Mouse (Mus musculus): ENCODE results near the gene Commd7.
A peak's percentile ranks its signal among the peaks of the same experiment; 100 is the strongest.
"Not testable (repeated sequence)": the region's sequence is repeated elsewhere in the genome, so short reads cannot be mapped to it uniquely, and the experiment has no call there.

Commd7 gene

DNA sequence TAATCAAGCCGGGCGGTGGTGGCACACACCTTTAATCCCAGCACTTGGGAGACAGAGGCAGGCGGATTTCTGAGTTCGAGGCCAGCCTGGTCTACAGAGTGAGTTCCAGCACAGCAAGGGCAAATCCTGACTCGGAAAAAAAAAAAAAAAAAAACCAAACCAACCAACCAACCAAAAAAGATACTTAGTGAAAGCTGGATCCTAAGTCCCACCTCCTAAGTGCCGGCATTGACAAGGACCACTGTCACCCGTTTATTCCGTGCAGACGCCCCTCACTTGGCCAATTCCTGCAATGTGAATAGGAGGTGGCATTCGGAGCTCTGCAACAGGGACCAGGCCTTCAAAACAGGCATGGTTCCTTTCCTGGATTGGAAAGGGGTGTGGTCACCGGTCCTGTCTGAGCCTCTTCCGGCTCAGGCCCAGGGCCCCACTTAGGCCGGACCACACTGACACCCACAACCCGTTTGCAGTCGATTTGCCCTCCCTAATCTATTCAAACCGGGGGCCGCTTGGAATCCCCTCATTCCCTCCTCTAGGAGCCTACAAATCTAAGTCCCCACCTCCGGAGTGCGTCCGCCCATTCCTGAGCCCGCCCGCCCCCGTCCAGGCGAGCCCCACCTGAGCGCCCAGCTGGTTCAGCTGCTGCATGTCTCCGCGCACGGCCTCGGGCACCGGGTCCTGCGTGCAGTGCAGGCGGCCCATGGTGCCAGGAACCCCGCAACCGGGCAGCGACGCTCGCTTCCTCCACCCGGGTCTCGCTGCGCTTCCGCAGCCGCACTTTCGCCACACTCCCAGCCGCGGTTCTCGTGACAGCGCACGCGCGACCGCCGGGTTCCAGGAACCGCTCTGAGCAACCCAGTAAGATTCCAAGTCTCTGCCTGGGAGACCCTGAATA is at the start of gene Commd7:
Gene Commd7 (minus strand): TSS at position 806 of the 895 bp plus-strand sequence.
- no peak for DNase-seq (ENCODE audit: extremely low spot score, low read depth, low spot score)

DNA sequence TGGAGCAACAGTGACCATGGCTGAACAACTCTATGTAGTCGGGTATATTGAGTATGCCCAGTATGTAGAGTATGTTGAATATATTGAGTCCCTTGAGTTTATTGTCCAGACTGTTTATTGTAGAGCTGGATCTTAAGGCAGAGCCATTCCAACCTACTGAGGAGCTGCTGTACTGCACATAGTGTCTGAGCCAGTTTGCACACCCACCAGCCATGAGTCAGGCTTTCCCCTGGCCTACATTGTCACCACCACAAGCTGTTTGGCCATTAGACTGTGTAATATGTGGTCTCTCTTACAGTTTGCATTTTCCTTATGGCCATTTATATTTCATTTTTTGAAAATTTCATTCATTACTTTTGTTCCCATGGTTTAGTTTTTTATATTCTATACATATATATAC is 47.4 kb upstream of the Commd7 start:
- DNase-seq (ENCODE audit: extremely low spot score, low read depth, low spot score): no peak

DNA sequence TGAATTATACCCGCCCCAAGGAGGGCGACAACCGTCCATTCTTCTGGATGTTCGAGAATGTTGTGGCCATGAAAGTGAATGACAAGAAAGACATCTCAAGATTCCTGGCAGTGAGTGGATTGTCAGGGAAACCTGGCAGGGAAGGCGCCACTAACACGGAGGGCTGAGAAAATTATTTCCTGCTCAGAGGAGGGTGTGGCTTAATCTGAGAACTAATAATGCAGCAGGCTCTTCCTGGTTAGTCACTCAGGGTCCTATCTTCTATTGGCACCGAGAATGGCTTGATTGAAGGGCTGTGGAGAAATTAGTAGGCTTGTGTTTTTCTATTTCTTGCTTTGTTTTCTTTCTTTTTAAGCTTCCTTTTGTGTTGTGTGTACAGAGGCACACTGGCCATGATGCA is 45.0 kb upstream of the Commd7 start:
- DNase-seq (ENCODE audit: extremely low spot score, low read depth, low spot score): no peak

DNA sequence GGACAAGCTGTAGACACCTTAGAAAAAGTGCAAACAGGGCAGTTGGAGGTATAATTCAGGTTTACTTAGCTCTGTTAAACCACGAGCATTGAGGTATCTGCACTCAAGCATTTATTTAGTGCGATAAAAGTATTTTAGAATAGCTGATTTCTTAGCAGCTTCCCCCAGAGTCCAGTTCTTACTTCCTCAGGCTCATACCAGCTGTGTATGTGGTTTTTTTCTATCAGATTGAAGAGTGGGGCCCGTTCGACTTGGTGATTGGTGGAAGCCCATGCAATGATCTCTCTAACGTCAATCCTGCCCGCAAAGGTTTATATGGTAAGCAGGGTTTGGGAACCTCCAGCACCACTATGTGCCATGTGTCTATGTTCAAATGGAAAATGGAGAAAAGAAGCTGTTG is 44.4 kb upstream of the Commd7 start:
- DNase-seq (ENCODE audit: extremely low spot score, low read depth, low spot score): no peak

DNA sequence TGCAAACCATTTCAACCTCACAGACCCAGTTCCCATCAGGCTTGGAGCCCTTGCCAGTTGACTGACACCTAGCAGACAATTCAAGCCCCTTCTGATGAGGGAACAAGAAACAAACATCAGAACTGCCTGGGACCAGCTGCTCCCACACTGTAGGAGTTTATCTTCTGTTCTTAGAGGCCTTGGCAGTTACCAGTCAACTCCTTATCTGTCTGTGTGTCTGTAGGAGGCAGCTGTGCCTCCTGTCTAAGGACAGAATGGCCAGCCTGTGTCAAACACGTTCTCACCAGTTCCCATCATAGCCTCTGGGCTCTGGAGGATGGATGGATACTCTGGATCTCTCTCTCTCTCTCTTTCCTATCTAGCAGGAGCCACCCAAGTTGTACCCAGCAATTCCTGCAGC is 42.8 kb upstream of the Commd7 start:
- not testable (repeated sequence) for DNase-seq (ENCODE audit: extremely low spot score, low read depth, low spot score)

DNA sequence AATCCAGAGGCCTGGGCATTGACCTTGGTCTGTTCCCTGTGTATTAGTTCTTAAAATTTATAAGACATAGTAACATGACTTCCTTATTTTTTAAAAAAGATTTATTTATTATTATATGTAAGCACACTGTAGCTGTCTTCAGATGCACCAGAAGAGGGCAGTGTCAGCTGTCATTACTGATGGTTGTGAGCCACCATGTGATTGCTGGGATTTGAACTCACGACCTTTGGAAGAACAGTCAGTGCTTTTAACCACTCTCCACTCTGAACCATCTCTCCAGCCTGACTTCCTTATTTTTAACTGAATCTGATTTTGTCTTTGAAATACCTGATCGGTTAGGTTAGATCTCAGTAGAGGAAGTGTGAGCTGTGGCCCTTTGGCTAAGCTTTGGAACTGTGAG is 40.0 kb upstream of the Commd7 start:
- no peak for DNase-seq (ENCODE audit: extremely low spot score, low read depth, low spot score)

DNA sequence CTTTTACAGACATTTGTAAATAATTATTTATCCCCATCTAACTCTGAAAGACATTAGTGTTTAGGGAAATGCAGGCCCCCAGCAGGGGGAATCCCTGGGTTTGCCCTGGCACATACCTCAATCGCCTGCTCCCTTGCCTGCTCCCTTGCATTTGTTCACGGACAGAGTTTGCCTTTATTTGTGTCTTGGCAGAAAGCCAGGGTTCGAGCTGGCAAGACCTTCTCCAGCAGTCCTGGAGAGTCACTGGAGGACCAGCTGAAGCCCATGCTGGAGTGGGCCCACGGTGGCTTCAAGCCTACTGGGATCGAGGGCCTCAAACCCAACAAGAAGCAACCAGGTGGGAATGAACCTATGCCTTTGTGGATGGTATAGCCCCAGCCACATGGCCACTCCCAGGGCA is 37.5 kb upstream of the Commd7 start:
- DNase-seq (ENCODE audit: extremely low spot score, low read depth, low spot score): no peak

DNA sequence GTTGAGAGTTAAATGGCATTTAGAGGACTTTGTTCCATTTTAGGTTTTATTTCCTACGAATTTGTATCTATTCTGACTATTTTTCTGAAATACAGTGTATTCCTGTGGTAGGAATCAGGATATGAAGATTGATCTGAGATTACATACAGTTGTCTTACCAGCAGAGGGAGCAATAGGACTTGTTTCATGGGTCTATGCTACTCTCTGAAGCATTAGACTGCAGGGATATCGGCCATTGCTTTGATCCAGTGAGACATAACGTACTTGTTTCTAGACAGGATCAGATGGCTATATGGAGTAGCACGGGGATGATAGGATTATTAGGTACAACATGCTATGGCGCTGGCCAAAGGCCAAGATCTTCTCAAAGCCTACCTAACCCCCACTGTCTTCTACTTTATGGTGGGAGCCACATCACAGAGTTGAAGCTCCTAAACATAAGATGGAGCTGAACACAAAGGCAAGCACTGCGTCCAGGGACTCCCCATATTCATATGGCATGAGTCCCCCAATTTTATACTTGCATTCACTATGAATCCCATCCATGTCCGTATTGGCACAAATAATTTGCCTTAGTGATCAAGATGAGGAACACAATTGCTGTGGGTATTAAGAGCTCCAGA is 36.3 kb upstream of the Commd7 start:
- DNase-seq (ENCODE audit: extremely low spot score, low read depth, low spot score): peak; percentile 41

DNA sequence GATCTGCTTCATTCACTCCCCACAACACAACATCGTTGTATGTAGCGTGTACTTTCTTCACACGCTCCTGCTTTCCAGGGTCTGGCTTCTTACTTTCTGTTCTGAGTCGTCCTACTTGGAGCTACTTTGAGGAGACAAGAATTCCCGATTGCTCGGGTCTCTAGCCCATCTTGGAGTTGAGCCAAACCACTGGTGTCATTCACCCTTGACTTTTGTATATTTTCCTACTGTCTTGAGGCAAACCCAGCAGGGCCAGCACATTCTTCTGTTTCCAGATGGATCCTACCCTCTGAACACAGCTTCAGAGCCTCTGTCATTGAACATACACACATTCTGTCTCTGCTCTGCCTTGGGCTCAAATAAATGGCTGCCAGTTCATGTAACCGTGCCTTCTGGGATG is 32.8 kb upstream of the Commd7 start:
- DNase-seq (ENCODE audit: extremely low spot score, low read depth, low spot score): no peak

DNA sequence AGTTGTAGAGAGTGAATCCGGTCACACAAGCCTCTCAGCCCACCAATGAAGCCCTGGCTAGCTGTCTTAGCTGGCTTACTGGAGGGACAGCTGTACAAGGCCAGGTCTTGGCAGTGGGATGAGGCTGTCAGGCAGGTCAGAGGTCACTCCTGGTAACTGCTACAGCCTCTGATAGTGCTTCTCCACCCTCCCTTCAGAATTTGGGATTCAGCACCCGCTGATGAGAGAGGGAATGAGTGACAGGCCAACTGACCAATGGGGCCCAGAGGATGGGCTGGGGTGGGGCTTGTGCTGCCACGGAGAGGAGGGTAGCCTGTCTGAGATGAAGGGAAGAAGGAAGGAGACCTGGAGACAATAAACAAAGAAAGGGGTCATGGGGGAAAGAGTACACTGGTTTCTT is 28.0 kb upstream of the Commd7 start:
- DNase-seq (ENCODE audit: extremely low spot score, low read depth, low spot score): no peak

DNA sequence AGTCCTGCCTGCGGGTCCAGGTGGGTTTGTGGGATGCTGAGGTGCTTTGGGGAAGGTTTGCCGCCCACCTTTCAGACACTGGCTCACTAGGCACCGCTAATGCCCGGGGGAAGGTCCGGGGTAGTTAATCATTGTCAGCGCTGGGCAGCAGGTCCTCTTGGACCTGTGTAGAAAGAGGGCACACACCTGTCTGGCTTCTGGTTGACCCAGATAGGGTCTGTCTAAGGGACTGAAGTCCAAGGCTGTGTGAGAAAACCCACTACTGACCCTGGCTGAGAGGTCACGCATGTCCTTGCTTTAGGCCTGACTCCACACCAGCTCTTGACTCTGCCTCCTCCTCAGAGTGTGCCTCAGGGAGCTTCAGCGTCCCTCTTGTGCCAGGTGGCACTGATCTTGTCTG is 25.1 kb upstream of the Commd7 start:
- not testable (repeated sequence) for DNase-seq (ENCODE audit: extremely low spot score, low read depth, low spot score)

DNA sequence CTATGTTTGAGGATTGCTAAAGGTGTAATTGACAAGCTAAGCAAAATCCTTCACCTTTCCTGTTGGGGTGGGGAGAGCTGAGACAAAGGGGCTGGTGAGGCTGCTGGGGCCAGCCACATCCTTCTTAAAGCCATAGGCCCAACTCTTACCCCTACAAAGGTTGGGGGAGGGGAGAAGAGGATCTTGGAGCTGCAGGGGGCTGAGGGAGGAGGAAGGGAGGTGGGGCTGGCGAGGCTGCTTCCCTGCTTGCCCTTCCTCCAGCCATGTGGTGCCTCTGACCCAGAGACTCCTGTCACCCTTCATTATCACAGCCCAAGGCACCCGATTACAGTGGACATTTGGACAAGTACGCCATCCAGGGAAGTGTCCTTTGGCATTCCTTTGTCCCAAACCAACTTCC is 19.1 kb upstream of the Commd7 start:
- DNase-seq (ENCODE audit: extremely low spot score, low read depth, low spot score): no peak

DNA sequence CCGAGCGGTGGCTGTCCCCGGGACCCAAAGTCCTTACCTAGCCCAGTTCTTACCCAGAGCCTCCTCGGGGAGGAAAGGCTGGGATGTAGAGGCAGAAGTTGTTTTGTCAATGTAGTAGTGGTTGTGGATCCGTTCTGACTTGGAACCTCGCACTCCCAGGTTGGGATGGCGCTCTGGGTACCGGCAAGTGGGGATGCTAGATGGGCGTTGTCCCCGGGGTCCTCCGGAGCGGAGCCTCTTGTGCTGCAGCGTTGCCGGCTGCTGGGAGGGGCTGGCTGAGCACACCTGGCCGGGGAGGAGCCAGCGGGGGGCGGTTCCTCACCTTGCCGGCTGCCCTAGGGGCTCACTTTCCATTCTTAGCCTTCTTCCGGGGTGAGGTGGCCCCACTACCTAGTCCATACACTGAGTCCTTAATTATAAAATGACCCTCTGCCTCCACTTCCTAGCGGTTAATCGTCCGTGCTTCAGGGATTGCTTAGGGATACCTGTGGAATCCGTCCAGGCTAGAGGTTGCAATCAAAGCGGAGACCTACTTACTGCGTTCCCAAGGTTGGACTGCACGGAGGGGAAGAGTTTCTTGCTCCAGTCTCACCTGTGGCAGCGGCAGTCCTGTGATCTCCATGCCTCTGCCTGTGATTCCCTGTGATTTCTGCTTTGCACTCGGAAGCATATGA is 17.6 kb upstream of the Commd7 start:
- no peak for DNase-seq (ENCODE audit: extremely low spot score, low read depth, low spot score)

DNA sequence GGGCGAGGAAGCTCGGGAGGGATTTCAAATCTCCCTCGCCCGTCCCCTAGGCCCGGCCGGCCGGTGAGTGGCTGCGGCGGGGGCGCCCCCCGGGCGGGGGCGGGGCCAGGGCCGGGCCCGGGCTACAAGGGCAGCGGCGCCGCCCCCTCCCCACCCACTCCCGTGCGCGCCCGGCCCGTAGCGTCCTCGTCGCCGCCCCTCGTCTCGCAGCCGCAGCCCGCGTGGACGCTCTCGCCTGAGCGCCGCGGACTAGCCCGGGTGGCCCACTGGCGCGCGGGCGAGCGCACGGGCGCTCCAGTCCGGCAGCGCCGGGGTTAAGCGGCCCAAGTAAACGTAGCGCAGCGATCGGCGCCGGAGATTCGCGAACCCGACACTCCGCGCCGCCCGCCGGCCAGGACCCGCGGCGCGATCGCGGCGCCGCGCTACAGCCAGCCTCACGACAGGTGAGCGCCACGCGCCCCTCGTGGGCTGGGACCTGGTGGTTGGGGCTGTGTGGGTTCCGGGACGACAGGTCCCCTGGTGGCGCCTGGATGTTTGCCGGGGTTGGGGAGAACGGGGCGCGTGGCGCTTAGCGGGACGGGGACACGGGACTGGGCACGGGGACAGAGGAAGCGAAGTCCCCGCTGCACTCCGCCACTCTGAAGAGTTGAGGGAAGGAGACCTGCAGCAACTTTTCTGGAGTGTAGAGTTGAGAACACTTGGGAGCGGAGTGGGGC is 16.9 kb upstream of the Commd7 start, which contains the start of gene Dnmt3b:
Gene Dnmt3b (plus strand): TSS at position 153 of the 716 bp plus-strand sequence.
- no peak for DNase-seq (ENCODE audit: extremely low spot score, low read depth, low spot score)

DNA sequence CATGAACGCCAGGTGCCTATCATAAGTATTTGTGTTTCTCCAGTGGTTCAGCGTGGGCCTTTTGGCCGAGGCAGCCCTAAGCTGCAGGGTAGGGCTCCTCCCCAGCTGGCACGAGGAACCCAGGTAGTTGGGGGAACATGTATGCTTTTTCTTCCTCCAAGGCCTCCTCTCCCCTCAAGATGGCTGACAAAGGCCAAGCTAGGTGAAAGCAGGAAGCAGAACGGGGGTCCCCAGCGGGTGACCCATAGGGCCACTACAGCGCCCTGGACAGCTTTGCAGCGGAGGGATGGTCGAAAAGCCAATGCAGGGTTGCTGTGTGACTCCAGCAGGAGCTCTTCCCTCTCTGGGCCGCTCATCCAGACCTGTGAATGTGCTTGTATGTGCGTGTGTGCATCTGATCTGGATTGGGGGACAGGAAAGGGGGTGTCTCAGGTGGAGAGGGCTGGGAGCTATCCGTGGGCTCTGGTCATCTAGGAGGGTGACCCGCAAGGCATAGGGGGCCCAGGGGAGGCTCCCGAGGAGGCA is 16.3 kb upstream of the Commd7 start:
- no peak for DNase-seq (ENCODE audit: extremely low spot score, low read depth, low spot score)

DNA sequence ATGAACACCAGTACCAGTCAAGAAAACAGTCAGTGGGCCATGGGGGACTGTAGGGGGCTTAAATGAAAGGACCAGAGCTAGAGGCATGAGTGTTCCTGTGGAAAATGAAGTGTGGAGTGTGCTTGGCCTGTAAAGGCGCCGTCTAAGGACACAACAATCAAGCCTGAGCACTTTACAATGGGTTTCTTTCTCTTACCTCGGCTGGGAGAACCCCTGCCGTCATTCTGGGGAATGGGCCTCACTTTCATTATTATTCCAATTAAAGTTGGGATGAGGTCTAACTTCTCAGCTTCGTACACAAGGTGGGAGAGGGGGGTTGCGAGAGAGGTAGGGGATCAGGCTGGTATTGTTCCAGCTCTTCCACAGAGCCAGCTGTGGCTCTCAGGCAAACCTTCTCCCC is 10.4 kb upstream of the Commd7 start:
- no peak for DNase-seq (ENCODE audit: extremely low spot score, low read depth, low spot score)

DNA sequence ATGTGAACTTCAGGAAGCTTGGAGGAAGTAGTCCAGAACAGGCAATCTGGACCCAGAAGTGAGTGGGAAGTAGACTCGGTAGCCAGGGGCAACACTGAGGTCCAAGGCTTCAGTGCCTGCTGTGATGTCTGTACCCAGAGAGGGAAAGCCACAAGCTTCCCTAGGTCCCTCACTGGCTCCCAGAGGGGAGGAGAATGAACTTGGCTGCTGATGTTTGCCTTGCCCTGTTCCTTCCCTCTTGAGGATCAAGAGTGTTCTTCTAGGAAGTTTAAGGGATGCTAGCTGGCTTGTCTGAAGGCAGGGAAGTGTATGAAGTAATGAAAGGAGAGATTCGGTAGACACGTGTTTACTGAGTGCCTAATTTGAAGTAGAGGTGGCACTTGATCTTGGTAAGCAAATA is 9.9 kb upstream of the Commd7 start:
- DNase-seq (ENCODE audit: extremely low spot score, low read depth, low spot score): no peak

DNA sequence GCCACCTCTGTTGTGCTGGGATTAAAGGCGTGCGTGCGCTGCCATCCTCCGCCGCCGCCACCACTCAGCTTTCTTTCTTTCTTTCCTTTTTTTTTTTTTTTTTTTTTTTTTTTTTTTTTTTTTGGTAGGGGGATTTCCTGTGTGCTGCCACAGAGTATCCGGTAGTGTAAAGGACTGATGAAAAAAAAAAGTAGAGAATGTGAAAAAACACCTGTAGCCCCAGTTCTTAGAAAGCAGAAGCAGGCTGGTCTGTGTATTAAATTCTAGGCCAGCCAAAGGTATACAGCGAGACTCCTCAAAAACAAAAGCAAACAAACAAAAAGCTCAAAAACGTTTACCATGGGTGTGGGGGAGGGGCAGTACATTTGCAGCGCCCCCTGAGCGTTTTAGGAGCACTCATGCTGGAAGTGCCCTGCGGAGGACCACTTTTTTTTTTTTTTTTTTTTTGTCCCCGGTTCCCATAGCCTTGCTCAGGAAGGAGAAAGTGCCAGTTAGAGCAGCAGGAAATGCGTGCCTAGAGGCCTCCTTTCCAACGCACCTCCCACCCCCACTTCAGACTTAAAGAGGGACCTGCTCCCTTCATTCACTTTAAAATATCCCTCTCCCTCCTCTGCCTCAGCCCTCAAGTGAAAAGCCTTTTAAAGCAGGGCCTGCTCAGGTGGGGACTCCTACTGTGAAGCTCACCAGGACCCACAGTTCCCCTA is 6.5 kb upstream of the Commd7 start:
- DNase-seq (ENCODE audit: extremely low spot score, low read depth, low spot score): no peak

DNA sequence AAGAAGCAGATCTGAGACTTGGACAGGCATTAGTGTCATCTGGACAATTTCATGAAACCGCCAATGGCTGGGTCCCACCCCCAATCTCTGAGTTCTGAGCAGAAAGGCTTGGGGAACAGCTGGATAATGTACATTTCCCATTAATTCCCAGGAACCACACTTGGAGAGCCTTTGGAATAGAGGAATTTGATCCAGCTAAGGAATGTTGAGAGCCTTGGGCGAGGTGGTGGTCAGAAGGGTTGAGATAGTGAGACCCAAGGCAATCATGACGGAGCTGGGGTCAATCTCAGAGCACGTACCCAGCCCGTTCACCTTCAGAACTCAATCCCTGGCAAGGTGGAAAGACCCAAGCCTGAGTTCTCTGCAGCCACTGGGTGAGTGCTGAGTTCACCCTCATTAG is 678 bp upstream of the Commd7 start:
- no peak for DNase-seq (ENCODE audit: extremely low spot score, low read depth, low spot score)

DNA sequence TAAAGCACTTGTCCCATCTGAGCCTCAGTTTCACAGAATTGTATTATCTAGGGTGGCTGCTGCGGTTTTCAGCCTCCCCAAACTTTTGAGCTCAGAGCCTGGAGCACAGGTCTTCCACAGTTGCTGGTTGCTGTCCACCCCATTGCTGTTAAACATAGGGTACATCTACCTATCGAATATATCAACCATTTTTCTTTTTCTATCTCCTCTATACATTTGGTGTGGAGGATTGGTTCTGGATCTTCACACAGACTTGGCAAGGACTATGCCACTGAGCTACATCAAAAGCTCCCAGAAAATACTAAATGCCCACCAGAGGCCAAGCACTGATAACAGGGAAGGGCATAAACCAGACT is 268 bp upstream of the Commd7 start:
- DNase-seq (ENCODE audit: extremely low spot score, low read depth, low spot score): no peak

DNA sequence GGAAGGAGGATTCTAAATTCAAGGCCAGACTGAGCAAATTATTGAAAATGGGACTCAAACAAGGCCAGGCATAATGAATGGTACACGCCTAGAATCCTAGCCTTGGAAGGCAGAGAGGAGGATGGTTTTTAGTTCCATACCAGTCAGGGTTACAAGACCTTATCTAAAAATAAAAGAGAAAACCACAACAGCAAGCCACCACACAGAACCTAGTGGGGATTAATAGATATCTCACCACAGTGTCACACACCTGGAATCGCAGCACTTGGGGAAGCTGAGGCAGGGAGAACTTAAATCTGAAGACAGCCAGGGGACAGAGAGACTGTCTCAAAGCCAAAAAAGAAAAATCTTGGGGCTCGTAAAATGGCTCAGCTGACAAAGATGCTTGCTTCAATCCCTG is 1.6 kb downstream of the Commd7 start:
- no peak for DNase-seq (ENCODE audit: extremely low spot score, low read depth, low spot score)

All from hindlimb bud, embryonic 11.5 days (tissue).